In the genomic region with DNA sequence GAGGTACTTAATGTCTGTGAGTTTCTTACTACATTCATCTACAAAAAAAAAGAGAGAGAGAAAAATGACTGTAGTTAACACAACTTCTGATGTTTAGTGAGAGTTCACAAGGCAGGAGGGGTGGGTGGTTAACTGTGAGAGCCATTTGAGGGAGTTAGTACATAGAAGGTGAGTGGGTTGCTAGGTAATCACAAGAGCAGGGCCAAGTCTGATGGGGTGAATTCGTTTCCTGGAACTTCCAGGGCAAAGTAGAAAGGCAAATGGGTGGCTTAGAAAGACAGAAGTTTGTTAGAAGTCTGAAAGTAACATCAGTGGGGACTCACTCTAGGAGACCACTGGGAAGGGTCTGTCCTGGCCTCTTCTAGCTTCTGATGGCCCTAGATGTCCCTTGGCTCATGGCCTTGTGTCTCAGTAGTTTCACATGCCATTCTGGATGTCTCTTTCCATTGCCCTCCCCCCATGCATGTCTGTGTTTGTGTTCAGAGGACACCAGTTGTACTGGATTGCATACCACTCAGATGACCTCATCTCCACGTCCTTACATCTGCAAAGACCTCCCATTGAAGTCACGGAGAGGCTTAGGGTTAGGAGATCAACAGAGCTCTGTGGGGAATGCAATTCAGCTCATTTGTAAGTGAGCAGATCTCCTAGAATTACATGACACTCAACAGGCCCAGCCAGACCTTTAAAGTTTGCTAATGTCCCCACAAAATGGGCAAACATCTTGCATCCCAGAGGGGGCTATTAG, we compare ENCODE assay signal across 7 mouse cellular contexts.
DNase-seq lines count a peak whose midpoint lies in the region; ATAC-seq and TF ChIP-seq lines count a peak whose summit lies in the region.

No protein-coding gene starts in this region.

- H3K36me3 ChIP-seq in kidney, embryonic 16.5 days (ENCODE audit: insufficient read depth, low read length), result no peaks in the 10 kb centered on the region
- H3K36me3 ChIP-seq in embryonic facial prominence, embryonic 10.5 days (replicated peaks), result peaks cover 24% of the 10 kb centered on the region
- H3K36me3 ChIP-seq in limb, embryonic 14.5 days (ENCODE audit: control insufficient read depth, insufficient read depth, low read length), result peaks cover 4% of the 10 kb centered on the region; the same call in 1 of the 2 replicates
- no peaks in the 10 kb centered on the region for H3K36me3 ChIP-seq in stomach, embryonic 15.5 days

- peak overlapping the region; percentile 17; the same call in 1 of the 2 replicates for H3K27ac ChIP-seq in kidney, embryonic 16.5 days (ENCODE audit: low read length)
- H3K27ac ChIP-seq in embryonic facial prominence, embryonic 10.5 days (replicated peaks), result 0 out of 2 replicates have a peak overlapping the region, but pooled peaks have one; percentile 16
- no peak overlapping the region for H3K27ac ChIP-seq in limb, embryonic 14.5 days (replicated peaks; ENCODE audit: low read depth, low read length)
- H3K27ac ChIP-seq in stomach, embryonic 15.5 days, result peak overlapping the region; percentile 31; the same call in 1 of the 2 replicates

- no peak overlapping the region for H3K9ac ChIP-seq in kidney, embryonic 16.5 days (replicated peaks; ENCODE audit: low read length)
- H3K9ac ChIP-seq in limb, embryonic 14.5 days (ENCODE audit: low read depth, low read length, severe bottlenecking), result no peak overlapping the region
- H3K9ac ChIP-seq in stomach, embryonic 15.5 days, result no peak overlapping the region

- TF ChIP-seq POLR2A in limb, embryonic 14.5 days (IDR thresholded peaks at IDR 0.05; ENCODE audit: borderline replicate concordance, extremely low read depth, insufficient read depth, insufficient read length), result no peak

- 26% methylated on average over 3 of the region's 3 CpGs for WGBS in kidney, embryonic 16.5 days
- 26% methylated on average over 3 of the region's 3 CpGs for WGBS in embryonic facial prominence, embryonic 10.5 days
- 23% methylated on average over 3 of the region's 3 CpGs for whole genome bisulfite sequencing in limb, embryonic 14.5 days
- 24% methylated on average over 3 of the region's 3 CpGs for WGBS in stomach, embryonic 15.5 days

- H3K27me3 ChIP-seq in kidney, embryonic 16.5 days (ENCODE audit: insufficient read depth, low read length), result no peaks in the 10 kb centered on the region
- no peaks in the 10 kb centered on the region for H3K27me3 ChIP-seq in embryonic facial prominence, embryonic 10.5 days (replicated peaks; ENCODE audit: low read depth, poor library complexity, severe bottlenecking)
- H3K27me3 ChIP-seq in limb, embryonic 14.5 days (ENCODE audit: control insufficient read depth, insufficient read depth, low read length), result no peaks in the 10 kb centered on the region
- H3K27me3 ChIP-seq in stomach, embryonic 15.5 days (replicated peaks), result no peaks in the 10 kb centered on the region

- peak; percentile 73; the same call in 1 of the 2 replicates for ATAC-seq in kidney, embryonic 16.5 days (ENCODE audit: low FRiP score, low TSS enrichment)
- ATAC-seq in limb, embryonic 14.5 days (ENCODE audit: low FRiP score, low read depth), result peak; percentile 81
- no peak for ATAC-seq in stomach, embryonic 15.5 days (ENCODE audit: insufficient read depth, low FRiP score, low read depth)

- H3K9me3 ChIP-seq in kidney, embryonic 16.5 days (ENCODE audit: low read length), result no peaks in the 10 kb centered on the region
- no peaks in the 10 kb centered on the region for H3K9me3 ChIP-seq in embryonic facial prominence, embryonic 10.5 days
- H3K9me3 ChIP-seq in limb, embryonic 14.5 days (ENCODE audit: control insufficient read depth, low read length), result no peaks in the 10 kb centered on the region
- H3K9me3 ChIP-seq in stomach, embryonic 15.5 days, result no peaks in the 10 kb centered on the region

- DNase-seq in kidney, postnatal 10 days, result no peak
- no peak for DNase-seq in embryonic facial prominence, embryonic 10.5 days (ENCODE audit: low spot score)
- peak; percentile 53 for DNase-seq in limb, embryonic 14.5 days (ENCODE audit: low spot score)
- no peak for DNase-seq in cerebellum, adult 11-12 months
- no peak for DNase-seq in spleen, postnatal 10 days (ENCODE audit: low spot score in 2 of 2)

- H3K4me2 ChIP-seq in kidney, embryonic 16.5 days (replicated peaks; ENCODE audit: low read depth, low read length), result no peak overlapping the region
- no peak overlapping the region for H3K4me2 ChIP-seq in limb, embryonic 14.5 days (replicated peaks; ENCODE audit: low read depth, low read length, severe bottlenecking)
- no peak overlapping the region for H3K4me2 ChIP-seq in stomach, embryonic 15.5 days

- peaks cover 43% of the 10 kb centered on the region for H3K4me1 ChIP-seq in kidney, embryonic 16.5 days (ENCODE audit: insufficient read depth, low read length)
- peaks cover 86% of the 10 kb centered on the region for H3K4me1 ChIP-seq in embryonic facial prominence, embryonic 10.5 days
- peaks cover 53% of the 10 kb centered on the region for H3K4me1 ChIP-seq in limb, embryonic 14.5 days (ENCODE audit: control insufficient read depth, insufficient read depth, low read length)
- peaks cover 14% of the 10 kb centered on the region for H3K4me1 ChIP-seq in stomach, embryonic 15.5 days

- H3K4me3 ChIP-seq in kidney, embryonic 16.5 days (ENCODE audit: low read length), result no peak overlapping the region
- no peak overlapping the region for H3K4me3 ChIP-seq in embryonic facial prominence, embryonic 10.5 days
- no peak overlapping the region for H3K4me3 ChIP-seq in limb, embryonic 14.5 days (replicated peaks; ENCODE audit: low read length)
- no peak overlapping the region for H3K4me3 ChIP-seq in stomach, embryonic 15.5 days (replicated peaks)
